Mouse (Mus musculus) myocyte (in vitro differentiated cells): ENCODE measurements around the gene Inha. TPM values are rescaled to one million over a fixed set of nuclear protein-coding genes. Genes with fewer than 3 reads are reported as not detected.
A peak's percentile ranks its signal among the peaks of the same experiment; 100 is the strongest.

Experiments
- H3K27me3 ChIP-seq: one replicate; pipeline ENCODE4 v1.6.1; 2011; ENCODE audit not compliant: control insufficient read depth, insufficient read depth, insufficient read length
- H3K36me3 ChIP-seq: one replicate; pipeline ENCODE4 v1.6.1; 2011; ENCODE audit not compliant: control insufficient read depth, insufficient read depth
- H3K4me2 ChIP-seq: one replicate; pipeline ENCODE4 v1.6.1; 2011; ENCODE audit warnings: low read depth, control low read depth
- H3K4me3 ChIP-seq: one replicate; pipeline ENCODE4 v1.5.1; 2011; ENCODE audit warnings: mild to moderate bottlenecking, control low read depth, moderate library complexity
- H3K79me2 ChIP-seq: one replicate; pipeline ENCODE4 v1.6.1; 2011; ENCODE audit not compliant: control insufficient read depth, insufficient read depth
- H3ac ChIP-seq: one replicate; pipeline ENCODE4 v1.6.1; 2011; ENCODE audit not compliant: control insufficient read depth, insufficient read length
- CEBPB ChIP-seq: IDR thresholded peaks from 2 replicates; pipeline ENCODE4 v1.6.1; 2011; ENCODE audit warnings: mild to moderate bottlenecking, moderate library complexity; ENCODE audit not compliant: poor library complexity, insufficient read depth, severe bottlenecking
- E2F4 ChIP-seq: IDR thresholded peaks from one replicate; pipeline ENCODE4 v1.6.1; 2011; ENCODE audit warnings: mild to moderate bottlenecking, control low read depth, moderate library complexity; ENCODE audit not compliant: insufficient read depth
- MAX ChIP-seq: IDR thresholded peaks from one replicate; pipeline ENCODE4 v1.6.1; 2011; ENCODE audit warnings: low read depth, mild to moderate bottlenecking, control low read depth
- MYOD1 ChIP-seq, 3 experiments: IDR thresholded peaks; one replicate each; pipeline ENCODE4 v1.6.1; 2011; ENCODE audit warnings: control low read depth in 2 of 3, low read depth in 2 of 3, mild to moderate bottlenecking in 2 of 3, moderate library complexity in 1 of 3; ENCODE audit not compliant: insufficient read length in 2 of 3, control insufficient read depth in 1 of 3
- MYOG ChIP-seq, 3 experiments: IDR thresholded peaks; one replicate each; pipeline ENCODE4 v1.6.1; 2011; ENCODE audit warnings: control low read depth in 2 of 3, low read depth in 2 of 3, mild to moderate bottlenecking in 2 of 3; ENCODE audit not compliant: insufficient read length in 2 of 3, control insufficient read depth in 1 of 3, insufficient read depth in 1 of 3
- POLR2A ChIP-seq: IDR thresholded peaks from one replicate; pipeline ENCODE4 v1.6.1; 2011; ENCODE audit warnings: low read depth, mild to moderate bottlenecking, control low read depth, moderate library complexity; ENCODE audit not compliant: insufficient read length
- POLR2AphosphoS2 ChIP-seq: IDR thresholded peaks from one replicate; pipeline ENCODE4 v1.6.1; 2011; ENCODE audit warnings: low read depth, control low read depth; ENCODE audit not compliant: insufficient read length
- REST ChIP-seq: IDR thresholded peaks from one replicate; pipeline ENCODE4 v1.6.1; 2011; ENCODE audit warnings: mild to moderate bottlenecking, control low read depth, moderate library complexity; ENCODE audit not compliant: insufficient read depth, insufficient read length
- SRF ChIP-seq: IDR thresholded peaks from one replicate; pipeline ENCODE4 v1.6.1; 2011; ENCODE audit warnings: low read depth; ENCODE audit not compliant: control insufficient read depth, insufficient read length
- TCF12 ChIP-seq: IDR thresholded peaks from one replicate; pipeline ENCODE4 v1.6.1; 2011; ENCODE audit warnings: mild to moderate bottlenecking, control low read depth; ENCODE audit not compliant: poor library complexity, insufficient read depth, severe bottlenecking
- TCF3 ChIP-seq: IDR thresholded peaks from one replicate; pipeline ENCODE4 v1.6.1; 2011; ENCODE audit warnings: low read depth, control low read depth; ENCODE audit not compliant: insufficient read length
- USF1 ChIP-seq: IDR thresholded peaks from one replicate; pipeline ENCODE4 v1.6.1; 2011; ENCODE audit warnings: low read depth, mild to moderate bottlenecking, control low read depth, moderate library complexity
- polyA plus RNA-seq: library from polyadenylated mRNA; unstranded; fragments of >200 nt; fragmentation: generic; extraction: Trizol; gene quantifications from one replicate; pipeline ENCODE4 v1.2.1, GENCODE M21; 2012; ENCODE audit warnings: missing spikeins

The Inha gene
- polyA plus RNA-seq, 1 experiment = 4.7 TPM

GRCm38 (mm10) chr1:75505159-75505955, 1.5 kb upstream of the Inha start:
- Histone ChIP-seq H3K27me3 (peaks cover 5% of the 10 kb centered on the region), H3K79me2 (no peaks in the 10 kb centered on the region), H3K36me3 (no peaks in the 10 kb centered on the region), H3ac (peak overlapping the region; percentile 95), H3K4me3 (peak overlapping the region; percentile 39), H3K4me2 (peak overlapping the region; percentile 76)
- TF ChIP-seq POLR2A (peak; percentile 81), CEBPB (no peak), TCF3 (no peak), REST (no peak), USF1 (no peak), SRF (no peak), POLR2AphosphoS2 (peak; percentile 92), MYOD1 (IDR thresholded peaks at IDR 0.05; ENCODE audit: control insufficient read depth in 1 of 3, insufficient read length in 2 of 3, low read depth in 2 of 3) (peak in 1 of 3 experiments; percentile 56), MYOG (IDR thresholded peaks at IDR 0.05; ENCODE audit: control insufficient read depth in 1 of 3, insufficient read depth in 1 of 3, insufficient read length in 2 of 3, low read depth in 2 of 3) (peak in 1 of 3 experiments; percentile 36), MAX (no peak)

GRCm38 (mm10) chr1:75505956-75506831, 683 bp upstream of the Inha start, which contains the start of gene Obsl1:
Gene Obsl1 (minus strand): TSS chr1:75506452.
- TF ChIP-seq USF1 = no peak
- no peak for TF ChIP-seq POLR2AphosphoS2
- TF ChIP-seq CEBPB = no peak
- TF ChIP-seq TCF3 = peak; percentile 23
- peak; percentile 60 to 95 (median 85) for TF ChIP-seq MYOD1 (IDR thresholded peaks at IDR 0.05; ENCODE audit: control insufficient read depth in 1 of 3, insufficient read length in 2 of 3, low read depth in 2 of 3)
- TF ChIP-seq TCF12 = peak; percentile 84
- TF ChIP-seq E2F4 = peak; percentile 23
- TF ChIP-seq POLR2A = peak; percentile 52
- peak; percentile 82 to 98 (median 95) for TF ChIP-seq MYOG (IDR thresholded peaks at IDR 0.05; ENCODE audit: control insufficient read depth in 1 of 3, insufficient read depth in 1 of 3, insufficient read length in 2 of 3, low read depth in 2 of 3)
- Histone ChIP-seq H3K79me2 (no peaks in the 10 kb centered on the region), H3K36me3 (no peaks in the 10 kb centered on the region), H3K4me2 (peak within 1 kb of the TSS; percentile 76), H3K4me3 (peak within 1 kb of the TSS; percentile 39), H3K27me3 (peaks cover 5% of the 10 kb centered on the region), H3ac (peak within 1 kb of the TSS; percentile 95)

GRCm38 (mm10) chr1:75509586-75509985, 2.7 kb downstream of the Inha start:
- Histone ChIP-seq H3K4me2 (no peak overlapping the region), H3ac (no peak overlapping the region), H3K4me3 (no peak overlapping the region), H3K36me3 (no peaks in the 10 kb centered on the region), H3K79me2 (no peaks in the 10 kb centered on the region), H3K27me3 (peaks cover 5% of the 10 kb centered on the region)
- TF ChIP-seq TCF12 (no peak), MAX (no peak), TCF3 (no peak), E2F4 (no peak), SRF (no peak), MYOG (IDR thresholded peaks at IDR 0.05; ENCODE audit: control insufficient read depth in 1 of 3, insufficient read depth in 1 of 3, insufficient read length in 2 of 3, low read depth in 2 of 3) (no peak), CEBPB (no peak)

GRCm38 (mm10) chr1:75510154-75510553, 3.3 kb downstream of the Inha start:
- no peak overlapping the region for H3K4me2 ChIP-seq
- TF ChIP-seq REST = no peak
- TF ChIP-seq POLR2A = no peak
- no peak for TF ChIP-seq MAX

More at GRCm38 (mm10) chr1:75510154-75510553, 3.3 kb downstream of the Inha start:
- no peaks in the 10 kb centered on the region for H3K36me3 ChIP-seq
- H3K79me2 ChIP-seq = no peaks in the 10 kb centered on the region
- H3ac ChIP-seq = no peak overlapping the region
- H3K4me3 ChIP-seq = no peak overlapping the region
- H3K27me3 ChIP-seq = peaks cover 5% of the 10 kb centered on the region
